In the genomic region with DNA sequence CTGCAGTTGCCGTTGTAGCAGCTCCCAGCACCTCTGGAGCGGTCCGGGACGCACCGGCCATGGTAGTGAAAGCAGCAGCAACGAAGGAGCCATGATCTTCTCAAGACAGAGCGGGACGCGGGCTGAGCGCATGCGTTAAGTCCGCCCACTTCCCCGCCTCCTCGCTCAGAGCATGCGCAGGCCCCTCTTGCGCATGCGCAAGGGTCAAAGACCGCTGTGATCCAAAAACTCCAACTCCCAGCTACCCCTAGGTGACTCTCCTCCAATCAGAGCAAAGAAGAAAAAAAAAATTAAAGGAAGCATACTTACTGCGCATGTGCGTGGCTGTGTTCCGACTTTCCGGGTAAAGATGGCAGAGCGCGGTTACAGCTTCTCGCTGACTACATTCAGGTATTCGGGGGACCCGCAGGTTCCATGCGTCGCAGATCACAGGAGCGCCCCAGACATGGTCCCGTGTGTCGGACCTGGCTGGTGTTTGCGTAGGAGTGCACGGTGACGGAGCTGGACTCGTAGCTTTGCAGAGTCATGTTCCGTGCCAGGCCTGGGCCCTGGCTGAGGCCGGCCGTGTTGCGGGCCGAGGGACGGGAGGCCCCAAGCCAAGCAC, we compare ENCODE assay signal across 8 mouse cellular contexts. TPM values are rescaled to one million over a fixed set of nuclear protein-coding genes. Genes with fewer than 3 reads are reported as not detected.
DNase-seq lines count a peak whose midpoint lies in the region; ATAC-seq and TF ChIP-seq lines count a peak whose summit lies in the region.

A gene (minus strand): TSS at position 240 of the 604 bp plus-strand sequence.
A gene (plus strand): TSS at position 315 of the 604 bp plus-strand sequence.

- H3K4me1 ChIP-seq in G1E (ENCODE audit: insufficient read depth, low read depth, low read length) = peaks cover 27% of the 10 kb centered on the region
- H3K4me1 ChIP-seq in forebrain, embryonic 16.5 days (replicated peaks; ENCODE audit: control insufficient read depth, insufficient read depth, low read length) = peaks cover 14% of the 10 kb centered on the region
- 0 out of 2 replicates have a peak, but pooled peaks cover 5% of the 10 kb centered on the region for H3K4me1 ChIP-seq in lung, embryonic 14.5 days (ENCODE audit: insufficient read depth)
- peaks cover 4% of the 10 kb centered on the region; the same call in 1 of the 2 replicates for H3K4me1 ChIP-seq in olfactory bulb, adult 2 months (ENCODE audit: control insufficient read depth, insufficient read depth, low read length)
- no peaks in the 10 kb centered on the region for H3K4me1 ChIP-seq in thymus, adult 2 months (replicated peaks; ENCODE audit: control insufficient read depth, insufficient read depth, low read length)

- ATAC-seq in G1E (ENCODE audit: extremely low read depth, insufficient number of reproducible peaks, low FRiP score, poor library complexity, severe bottlenecking) = peak; percentile 91
- ATAC-seq in forebrain, embryonic 16.5 days = peak; percentile 97
- peak; percentile 99 for ATAC-seq in lung, embryonic 14.5 days (ENCODE audit: insufficient read depth)

- WGBS in forebrain, embryonic 16.5 days = under 1% methylated on average over 42 of the region's 42 CpGs
- under 1% methylated on average over 42 of the region's 42 CpGs for WGBS in lung, embryonic 14.5 days
- WGBS in olfactory bulb, adult 2 months = under 1% methylated on average over 42 of the region's 42 CpGs
- WGBS in thymus, adult 2 months = under 1% methylated on average over 42 of the region's 42 CpGs

- TF ChIP-seq CTCF in G1E (IDR thresholded peaks at IDR 0.05; ENCODE audit: low read depth, low read length) = no peak
- 0 out of 2 replicates have a peak, but pooled peaks have one; percentile 15 for TF ChIP-seq CTCF in layer of hippocampus, adult 2 months (conservative IDR thresholded peaks at IDR 0.05)
- TF ChIP-seq CTCF in lung, embryonic 14.5 days (IDR thresholded peaks at IDR 0.05; ENCODE audit: low read depth) = no peak
- TF ChIP-seq CTCF in olfactory bulb, adult 2 months (IDR thresholded peaks at IDR 0.05; ENCODE audit: insufficient read depth, low read depth, low read length) = 0 out of 2 replicates have a peak, but pooled peaks have one; percentile 5
- TF ChIP-seq CTCF in thymus, adult 2 months (IDR thresholded peaks at IDR 0.05; ENCODE audit: borderline replicate concordance, control insufficient read depth, extremely low read depth, insufficient read depth, low read length, poor library complexity) = peak; percentile 45; the same call in 1 of the 2 replicates

- no peaks in the 10 kb centered on the region for H3K27me3 ChIP-seq in G1E (ENCODE audit: insufficient read depth, low read length)
- no peaks in the 10 kb centered on the region for H3K27me3 ChIP-seq in forebrain, embryonic 16.5 days (replicated peaks; ENCODE audit: control insufficient read depth, insufficient read depth, low read length)
- H3K27me3 ChIP-seq in lung, embryonic 14.5 days (ENCODE audit: insufficient read depth, low read length) = no peaks in the 10 kb centered on the region
- no peaks in the 10 kb centered on the region for H3K27me3 ChIP-seq in thymus, adult 2 months (ENCODE audit: control insufficient read depth, insufficient read depth, low read length)

- no peaks in the 10 kb centered on the region for H3K9me3 ChIP-seq in G1E (replicated peaks)
- no peaks in the 10 kb centered on the region for H3K9me3 ChIP-seq in forebrain, embryonic 16.5 days (ENCODE audit: control insufficient read depth, low read length)
- no peaks in the 10 kb centered on the region for H3K9me3 ChIP-seq in lung, embryonic 14.5 days (ENCODE audit: low read depth, low read length)

- peak within 1 kb of the TSS; percentile 75 for H3K27ac ChIP-seq in forebrain, embryonic 16.5 days (ENCODE audit: low read length)
- H3K27ac ChIP-seq in layer of hippocampus, adult 2 months = peak within 1 kb of the TSS; percentile 85
- H3K27ac ChIP-seq in lung, embryonic 14.5 days (ENCODE audit: low read depth) = peak within 1 kb of the TSS; percentile 70; the same call in 1 of the 2 replicates
- peak within 1 kb of the TSS; percentile 38; the same call in 1 of the 2 replicates for H3K27ac ChIP-seq in olfactory bulb, adult 2 months (ENCODE audit: insufficient read depth, low read depth, low read length)
- peak within 1 kb of the TSS; percentile 85 for H3K27ac ChIP-seq in thymus, adult 2 months (ENCODE audit: control insufficient read depth, insufficient read depth, low read length)

- H3K4me2 ChIP-seq in forebrain, embryonic 16.5 days (ENCODE audit: low read length) = peak within 1 kb of the TSS; percentile 60
- peak within 1 kb of the TSS; percentile 72 for H3K4me2 ChIP-seq in lung, embryonic 14.5 days

- peak within 1 kb of the TSS; percentile 99 for H3K4me3 ChIP-seq in G1E (ENCODE audit: low read depth, low read length)
- peak within 1 kb of the TSS; percentile 100 for H3K4me3 ChIP-seq in forebrain, embryonic 16.5 days (replicated peaks; ENCODE audit: low read length)
- H3K4me3 ChIP-seq in layer of hippocampus, adult 2 months = peak within 1 kb of the TSS; percentile 99
- peak within 1 kb of the TSS; percentile 91 for H3K4me3 ChIP-seq in lung, embryonic 14.5 days (ENCODE audit: low read depth, low read length)
- peak within 1 kb of the TSS; percentile 93 for H3K4me3 ChIP-seq in olfactory bulb, adult 2 months (ENCODE audit: insufficient read depth, low read depth, low read length)
- peak within 1 kb of the TSS; percentile 98 for H3K4me3 ChIP-seq in thymus, adult 2 months (ENCODE audit: control insufficient read depth, insufficient read depth, low read length)

- H3K36me3 ChIP-seq in G1E (replicated peaks) = peaks cover 46% of the 10 kb centered on the region
- H3K36me3 ChIP-seq in forebrain, embryonic 16.5 days (ENCODE audit: control insufficient read depth, insufficient read depth) = peaks cover 3% of the 10 kb centered on the region
- H3K36me3 ChIP-seq in lung, embryonic 14.5 days (ENCODE audit: insufficient read depth) = peaks cover 34% of the 10 kb centered on the region
- H3K36me3 ChIP-seq in thymus, adult 2 months (ENCODE audit: control insufficient read depth, insufficient read depth, low read length) = peaks cover 21% of the 10 kb centered on the region

- peak within 1 kb of the TSS; percentile 89 for H3K9ac ChIP-seq in forebrain, embryonic 16.5 days (replicated peaks; ENCODE audit: low read depth, low read length)
- H3K9ac ChIP-seq in lung, embryonic 14.5 days = peak within 1 kb of the TSS; percentile 93

- peak; percentile 82 for DNase-seq in G1E (ENCODE audit: low spot score)
- DNase-seq in cerebellum, adult 18-20 months = peak; percentile 95 to 97
- peak; percentile 96 to 99 for DNase-seq in heart, postnatal 36 days
- peak; percentile 98 to 99 for DNase-seq in layer of hippocampus, adult 2 months (ENCODE audit: low spot score in 2 of 2)
- DNase-seq in lung, embryonic 14.5 days = peak; percentile 100
- peak; percentile 97 for DNase-seq in thymus, adult 2 months

- TF ChIP-seq POLR2A in olfactory bulb, adult 2 months (IDR thresholded peaks at IDR 0.05; ENCODE audit: insufficient read depth, low read depth, low read length) = peak; percentile 80
- TF ChIP-seq POLR2A in thymus, adult 2 months (IDR thresholded peaks at IDR 0.05; ENCODE audit: control insufficient read depth, extremely low read depth, insufficient read depth, low read length, poor library complexity) = peak; percentile 67

- intact Hi-C loops in heart, postnatal 36 days (cut with DNase I) = loop anchor here (1.0 to 10.0 kb wide), 3 partner anchors 17 to 548 kb away; a partner anchor contains a TSS

RNA-seq across cellular contexts. Expression of the first gene that starts in this region (rescaled TPM):
- total RNA-seq in G1E (2014; fragmentation: Nextera tagmentation) (120 and 122 TPM in 2 replicates), G1E (2017) (154 and 167 TPM in 2 replicates)
- polyA plus RNA-seq in G1E (2012) = 27.2 and 41.5 TPM in 2 replicates
- polyA plus RNA-seq in forebrain, embryonic 16.5 days (2015; fragmentation: Nextera tagmentation; extraction: Ambion mirVana) = 112 and 123 TPM in 2 replicates
- total RNA-seq in heart, postnatal 36 days (2021) = 10 to 100 TPM; 45.7 to 46.2 TPM
- total RNA-seq in layer of hippocampus, adult 2 months (2021) = 10 to 100 TPM; 29.6 to 35.6 TPM
- 101 and 109 TPM in 2 replicates for polyA plus RNA-seq in lung, embryonic 14.5 days (2014; fragmentation: Nextera tagmentation; extraction: Ambion mirVana)
- polyA plus RNA-seq in olfactory bulb, adult 2 months (2012; ENCODE audit: insufficient read depth, insufficient read length, low replicate concordance, missing spikeins) = not detected in 2 replicates
- polyA plus RNA-seq in thymus, adult 2 months (2012; rRNA removed) = 10.3 and 11.9 TPM in 2 replicates

RNA-seq across cellular contexts. Expression of the second gene that starts in this region (rescaled TPM):
- 58.2 and 60.0 TPM in 2 replicates for total RNA-seq in G1E (2014; fragmentation: Nextera tagmentation)
- total RNA-seq in G1E (2017) = 139 and 165 TPM in 2 replicates
- 7.8 and 7.9 TPM in 2 replicates for polyA plus RNA-seq in G1E (2012)
- polyA plus RNA-seq in forebrain, embryonic 16.5 days (2015; fragmentation: Nextera tagmentation; extraction: Ambion mirVana) = 171 and 182 TPM in 2 replicates
- 10 to 100 TPM; 54.9 to 55.0 TPM for total RNA-seq in heart, postnatal 36 days (2021)
- 10 to 100 TPM; 62.3 to 66.1 TPM for total RNA-seq in layer of hippocampus, adult 2 months (2021)
- polyA plus RNA-seq in lung, embryonic 14.5 days (2014; fragmentation: Nextera tagmentation; extraction: Ambion mirVana) = 198 and 212 TPM in 2 replicates
- polyA plus RNA-seq in olfactory bulb, adult 2 months (2012; ENCODE audit: insufficient read depth, insufficient read length, low replicate concordance, missing spikeins) = not detected in 2 replicates
- 55.6 and 66.7 TPM in 2 replicates for polyA plus RNA-seq in thymus, adult 2 months (2012; rRNA removed)

Comparison
In these comparisons a context has a peak if more than half of its experiments do, and no peak if none do; other contexts are left out.
1. Peak in every context shown above with its lines: DNase-seq, ATAC-seq, H3K4me3 ChIP-seq and H3K27ac ChIP-seq.
2. RNA of the first gene that starts in this region (polyA plus RNA-seq): 112 to 123 TPM in forebrain, embryonic 16.5 days, 101 to 109 TPM in lung, embryonic 14.5 days, 27.2 to 41.5 TPM in G1E and 10.3 to 11.9 TPM in thymus, adult 2 months; not detected in olfactory bulb, adult 2 months; every median in the first group is over 10 times any median in the second.
3. CTCF ChIP-seq: peak in layer of hippocampus, adult 2 months (single experiment), olfactory bulb, adult 2 months (single experiment) and thymus, adult 2 months (single experiment); none in G1E (single experiment) and lung, embryonic 14.5 days (single experiment).